Mouse (Mus musculus) hindbrain, embryonic 11.5 days (tissue): ENCODE results near the gene Grsf1. TPM values are rescaled to one million over a fixed set of nuclear protein-coding genes. Genes with fewer than 3 reads are reported as not detected.

Source experiments
- ATAC-seq: fragments of 200-750 bp; cut with Nextera tagmentation; 2 replicates; pipeline ENCODE4 v1.8.0; 2017; ENCODE audit warnings: mild to moderate bottlenecking, moderate TSS enrichment, moderate library complexity; ENCODE audit not compliant: low FRiP score
- DNase-seq: peaks from one replicate; pipeline ENCODE4 v3.0.0-alpha.2; 2015; ENCODE audit warnings: low spot score
- H3K27ac ChIP-seq: fragments of 300-500 bp; sonication (generic); 2 replicates; pipeline ENCODE4 v1.5.1; 2014; ENCODE audit warnings: mild to moderate bottlenecking, low read depth, low read length
- H3K27me3 ChIP-seq: fragments of 300-500 bp; sonication (generic); 2 replicates; pipeline ENCODE4 v1.6.1; 2014; ENCODE audit warnings: mild to moderate bottlenecking, low read length, moderate library complexity, mixed read lengths; ENCODE audit not compliant: control insufficient read depth, insufficient read depth
- H3K36me3 ChIP-seq: fragments of 300-500 bp; sonication (generic); 2 replicates; pipeline ENCODE4 v1.6.1; 2014; ENCODE audit warnings: mild to moderate bottlenecking, low read length, moderate library complexity, mixed read lengths; ENCODE audit not compliant: control insufficient read depth, insufficient read depth
- H3K4me1 ChIP-seq: fragments of 300-500 bp; sonication (generic); replicated peaks from 2 replicates; pipeline ENCODE4 v1.6.1; 2014; ENCODE audit warnings: low read length, mixed read lengths; ENCODE audit not compliant: control insufficient read depth, insufficient read depth
- H3K4me2 ChIP-seq: fragments of 300-500 bp; sonication (generic); replicated peaks from 2 replicates; pipeline ENCODE4 v1.6.1; 2014; ENCODE audit warnings: mild to moderate bottlenecking, low read depth, low read length
- H3K4me3 ChIP-seq: fragments of 300-500 bp; sonication (generic); 2 replicates; pipeline ENCODE4 v1.5.1; 2014; ENCODE audit warnings: low read depth, low read length
- H3K9ac ChIP-seq: fragments of 300-500 bp; sonication (generic); 2 replicates; pipeline ENCODE4 v1.6.1; 2014; ENCODE audit warnings: low read depth, low read length
- H3K9me3 ChIP-seq: fragments of 300-500 bp; sonication (generic); 2 replicates; pipeline ENCODE4 v1.6.1; 2016; ENCODE audit warnings: low read length; ENCODE audit not compliant: control insufficient read depth
- WGBS: fragments of 180-500 bp; shearing (Covaris S2); extraction: QIAGEN DNeasy Blood & Tissue Kit; methylation state at CpG from one replicate; pipeline ENCODE4 v1.1.7; 2014; 5-methylcytosine and 5-hydroxymethylcytosine counted together
- polyA plus RNA-seq: library from polyadenylated mRNA; unstranded; fragments of >200 nt; fragmentation: Nextera tagmentation; extraction: Ambion mirVana; gene quantifications from 2 replicates; pipeline ENCODE4 v1.2.1, GENCODE M21; 2014

Grsf1 gene
- polyA plus RNA-seq, 1 experiment from 2014 or later = 96.5 TPM

- ATAC-seq (no peak), DNase-seq (no peak)
- no peaks in the 10 kb centered on the region for H3K4me1 ChIP-seq
- H3K9ac ChIP-seq = no peak overlapping the region
- no peak overlapping the region for H3K4me2 ChIP-seq
- WGBS = 91% methylated on average over 17 of the region's 17 CpGs
- H3K36me3 ChIP-seq = peaks cover 9% of the 10 kb centered on the region
- no peak overlapping the region for H3K27ac ChIP-seq
- H3K4me3 ChIP-seq = no peak overlapping the region
- H3K9me3 ChIP-seq = no peaks in the 10 kb centered on the region
- no peaks in the 10 kb centered on the region for H3K27me3 ChIP-seq
These were observed 26.5 kb downstream of the Grsf1 start for GRCm38 (mm10) chr5:88649250-88650173.

- DNase-seq = no peak
- no peaks in the 10 kb centered on the region for H3K27me3 ChIP-seq
- no peak overlapping the region for H3K9ac ChIP-seq
- no peak for ATAC-seq
- H3K9me3 ChIP-seq = no peaks in the 10 kb centered on the region
- no peak overlapping the region for H3K4me2 ChIP-seq
- no peaks in the 10 kb centered on the region for H3K4me1 ChIP-seq
- H3K4me3 ChIP-seq = no peak overlapping the region
- 80% methylated on average over 5 of the region's 5 CpGs for WGBS
- H3K36me3 ChIP-seq = peaks cover 14% of the 10 kb centered on the region
- no peak overlapping the region for H3K27ac ChIP-seq
These were observed 30.6 kb downstream of the Grsf1 start for GRCm38 (mm10) chr5:88645405-88645804.

GRCm38 (mm10) chr5:88644901-88645300 lies 31.1 kb downstream of the Grsf1 start:
- no peaks in the 10 kb centered on the region for H3K9me3 ChIP-seq
- peaks cover 14% of the 10 kb centered on the region for H3K36me3 ChIP-seq
- no peaks in the 10 kb centered on the region for H3K27me3 ChIP-seq
- no peak overlapping the region for H3K4me3 ChIP-seq
- no peak overlapping the region for H3K9ac ChIP-seq
- H3K4me1 ChIP-seq = no peaks in the 10 kb centered on the region
- H3K27ac ChIP-seq = no peak overlapping the region
- DNase-seq (no peak), ATAC-seq (no peak)
- no peak overlapping the region for H3K4me2 ChIP-seq
- WGBS = 88% methylated on average over 2 of the region's 2 CpGs

- H3K4me1 ChIP-seq = no peaks in the 10 kb centered on the region
- H3K9me3 ChIP-seq = no peaks in the 10 kb centered on the region
- DNase-seq = no peak
- no peak overlapping the region for H3K9ac ChIP-seq
- no peak overlapping the region for H3K4me3 ChIP-seq
- no peaks in the 10 kb centered on the region for H3K27me3 ChIP-seq
- H3K27ac ChIP-seq = no peak overlapping the region
- H3K36me3 ChIP-seq = peaks cover 10% of the 10 kb centered on the region; the same call in 1 of the 2 replicates
- H3K4me2 ChIP-seq = no peak overlapping the region
- no peak for ATAC-seq
- WGBS = 92% methylated on average over 9 of the region's 9 CpGs
These were observed 32.5 kb downstream of the Grsf1 start for GRCm38 (mm10) chr5:88643491-88643890.

GRCm38 (mm10) chr5:88642786-88643185 lies 33.2 kb downstream of the Grsf1 start:
- Histone ChIP-seq H3K27me3 (no peaks in the 10 kb centered on the region), H3K4me3 (no peak overlapping the region), H3K9me3 (no peaks in the 10 kb centered on the region), H3K9ac (no peak overlapping the region), H3K36me3 (peaks cover 10% of the 10 kb centered on the region; the same call in 1 of the 2 replicates), H3K4me2 (no peak overlapping the region), H3K4me1 (no peaks in the 10 kb centered on the region), H3K27ac (no peak overlapping the region)
- WGBS = 87% methylated on average over 9 of the region's 9 CpGs
- no peak for DNase-seq
- no peak for ATAC-seq

GRCm38 (mm10) chr5:88634076-88634475 lies 41.9 kb downstream of the Grsf1 start:
- Histone ChIP-seq H3K36me3 (0 out of 2 replicates have a peak, but pooled peaks cover 8% of the 10 kb centered on the region), H3K4me2 (no peak overlapping the region), H3K9ac (no peak overlapping the region), H3K4me3 (no peak overlapping the region), H3K27ac (no peak overlapping the region), H3K27me3 (no peaks in the 10 kb centered on the region), H3K9me3 (no peaks in the 10 kb centered on the region), H3K4me1 (no peaks in the 10 kb centered on the region)
- ATAC-seq (no peak), DNase-seq (no peak)
- 85% methylated on average over 5 of the region's 5 CpGs for WGBS

- 72% methylated on average over 9 of the region's 9 CpGs for WGBS
- Histone ChIP-seq H3K9me3 (no peaks in the 10 kb centered on the region), H3K36me3 (0 out of 2 replicates have a peak, but pooled peaks cover 6% of the 10 kb centered on the region), H3K4me1 (no peaks in the 10 kb centered on the region), H3K9ac (no peak overlapping the region), H3K4me2 (no peak overlapping the region), H3K27ac (no peak overlapping the region), H3K4me3 (no peak overlapping the region), H3K27me3 (no peaks in the 10 kb centered on the region)
- no peak for DNase-seq
- no peak for ATAC-seq
These were observed 43.5 kb downstream of the Grsf1 start for GRCm38 (mm10) chr5:88632463-88632862.

- Histone ChIP-seq H3K27ac (no peak overlapping the region), H3K9me3 (no peaks in the 10 kb centered on the region), H3K36me3 (0 out of 2 replicates have a peak, but pooled peaks cover 2% of the 10 kb centered on the region), H3K4me3 (no peak overlapping the region), H3K27me3 (no peaks in the 10 kb centered on the region), H3K4me1 (no peaks in the 10 kb centered on the region), H3K4me2 (no peak overlapping the region), H3K9ac (no peak overlapping the region)
- 88% methylated on average over 5 of the region's 5 CpGs for WGBS
- ATAC-seq (no peak), DNase-seq (no peak)
These were observed 44.4 kb downstream of the Grsf1 start for GRCm38 (mm10) chr5:88631545-88631944.

- DNase-seq = no peak
- Histone ChIP-seq H3K27ac (no peak overlapping the region), H3K4me3 (no peak overlapping the region), H3K4me2 (no peak overlapping the region), H3K9ac (no peak overlapping the region), H3K27me3 (no peaks in the 10 kb centered on the region), H3K36me3 (0 out of 2 replicates have a peak, but pooled peaks cover 2% of the 10 kb centered on the region), H3K4me1 (no peaks in the 10 kb centered on the region), H3K9me3 (no peaks in the 10 kb centered on the region)
- 75% methylated on average over 3 of the region's 3 CpGs for WGBS
- no peak for ATAC-seq
These were observed 45.1 kb downstream of the Grsf1 start for GRCm38 (mm10) chr5:88630883-88631282.
